Mouse (Mus musculus) kidney, embryonic 15.5 days (tissue): Measurements from ENCODE around the gene Anxa9. TPM values are rescaled to one million over a fixed set of nuclear protein-coding genes. Genes with fewer than 3 reads are reported as not detected.

ENCODE experiments used
- ATAC-seq: fragments of 200-750 bp; cut with Nextera tagmentation; replicated peaks from 2 replicates; pipeline ENCODE4 v1.8.0; 2017; ENCODE audit warnings: moderate TSS enrichment; ENCODE audit not compliant: low FRiP score
- H3K27ac ChIP-seq: fragments of 300-500 bp; sonication (generic); 2 replicates; pipeline ENCODE4 v1.5.1; 2015; ENCODE audit warnings: mild to moderate bottlenecking, inconsistent platforms
- H3K27me3 ChIP-seq: fragments of 300-500 bp; sonication (generic); 2 replicates; pipeline ENCODE4 v1.6.1; 2015; ENCODE audit warnings: inconsistent platforms
- H3K36me3 ChIP-seq: fragments of 300-500 bp; sonication (generic); 2 replicates; pipeline ENCODE4 v1.6.1; 2015; ENCODE audit warnings: inconsistent platforms
- H3K4me1 ChIP-seq: fragments of 300-500 bp; sonication (generic); 2 replicates; pipeline ENCODE4 v1.6.1; 2015; ENCODE audit warnings: inconsistent platforms
- H3K4me2 ChIP-seq: fragments of 300-500 bp; sonication (generic); 2 replicates; pipeline ENCODE4 v1.6.1; 2015; ENCODE audit warnings: moderate library complexity, mild to moderate bottlenecking, inconsistent platforms
- H3K4me3 ChIP-seq: fragments of 300-500 bp; sonication (generic); replicated peaks from 2 replicates; pipeline ENCODE4 v1.5.1; 2015; ENCODE audit warnings: mild to moderate bottlenecking, inconsistent platforms
- H3K9ac ChIP-seq: fragments of 300-500 bp; sonication (generic); 2 replicates; pipeline ENCODE4 v1.6.1; 2015; ENCODE audit warnings: mild to moderate bottlenecking, inconsistent platforms
- H3K9me3 ChIP-seq: fragments of 300-500 bp; sonication (generic); replicated peaks from 2 replicates; pipeline ENCODE4 v1.6.1; 2016; ENCODE audit warnings: inconsistent platforms
- WGBS: fragments of 180-500 bp; shearing (Covaris S2); methylation state at CpG from one replicate; pipeline ENCODE4 v1.1.7; 2015; ENCODE audit warnings: mixed read lengths; 5-methylcytosine and 5-hydroxymethylcytosine counted together
- polyA plus RNA-seq: library from polyadenylated mRNA; unstranded; fragments of >200 nt; fragmentation: Nextera tagmentation; extraction: Ambion mirVana; gene quantifications from 2 replicates; pipeline ENCODE4 v1.2.1, GENCODE M21; 2015

Anxa9 gene
- polyA plus RNA-seq, 1 experiment from 2014 or later = 6.5 TPM

- 42% methylated on average over 11 of the region's 11 CpGs for WGBS
- H3K4me1 ChIP-seq = 0 out of 2 replicates have a peak, but pooled peaks cover 2% of the 10 kb centered on the region
- no peaks in the 10 kb centered on the region for H3K27me3 ChIP-seq
- peaks cover 92% of the 10 kb centered on the region for H3K36me3 ChIP-seq
- no peak overlapping the region for H3K27ac ChIP-seq
- H3K4me2 ChIP-seq = no peak overlapping the region
- no peaks in the 10 kb centered on the region for H3K9me3 ChIP-seq
- no peak overlapping the region for H3K9ac ChIP-seq
- ATAC-seq = peak; percentile 85
- no peak overlapping the region for H3K4me3 ChIP-seq
Measured at GRCm38 (mm10) chr3:95263089-95263739, 43.8 kb downstream of the Anxa9 start.

GRCm38 (mm10) chr3:95261975-95262374 is 45.0 kb downstream of the Anxa9 start:
- 90% methylated on average over 4 of the region's 4 CpGs for WGBS
- Histone ChIP-seq H3K4me3 (no peak overlapping the region), H3K9ac (no peak overlapping the region), H3K27ac (no peak overlapping the region), H3K27me3 (no peaks in the 10 kb centered on the region), H3K4me2 (no peak overlapping the region), H3K36me3 (peaks cover 92% of the 10 kb centered on the region), H3K4me1 (0 out of 2 replicates have a peak, but pooled peaks cover 2% of the 10 kb centered on the region), H3K9me3 (no peaks in the 10 kb centered on the region)
- ATAC-seq = no peak

- WGBS = 75% methylated on average over 5 of the region's 5 CpGs
- no peak for ATAC-seq
- no peaks in the 10 kb centered on the region for H3K27me3 ChIP-seq
- H3K9ac ChIP-seq = no peak overlapping the region
- no peaks in the 10 kb centered on the region for H3K4me1 ChIP-seq
- no peak overlapping the region for H3K4me3 ChIP-seq
- no peak overlapping the region for H3K27ac ChIP-seq
- no peaks in the 10 kb centered on the region for H3K9me3 ChIP-seq
- H3K4me2 ChIP-seq = no peak overlapping the region
- H3K36me3 ChIP-seq = peaks cover 90% of the 10 kb centered on the region
Measured at GRCm38 (mm10) chr3:95256931-95257330, 50.0 kb downstream of the Anxa9 start.

- no peak within 1 kb of the TSS for H3K4me3 ChIP-seq
- 48% methylated on average over 7 of the region's 7 CpGs for WGBS
- peak within 1 kb of the TSS; percentile 7; the same call in 1 of the 2 replicates for H3K4me2 ChIP-seq
- H3K9me3 ChIP-seq = no peaks in the 10 kb centered on the region
- H3K4me1 ChIP-seq = no peaks in the 10 kb centered on the region
- H3K27ac ChIP-seq = 0 out of 2 replicates have a peak within 1 kb of the TSS, but pooled peaks have one; percentile 9
- ATAC-seq = no peak
- H3K36me3 ChIP-seq = peaks cover 38% of the 10 kb centered on the region
- no peak within 1 kb of the TSS for H3K9ac ChIP-seq
- no peaks in the 10 kb centered on the region for H3K27me3 ChIP-seq
Measured at GRCm38 (mm10) chr3:95250783-95251424, 56.1 kb downstream of the Anxa9 start, which contains the start of gene Bnipl. TSS of gene Bnipl (minus strand) at chr3:95251193.

- ATAC-seq = no peak
- H3K27ac ChIP-seq = no peak overlapping the region
- H3K36me3 ChIP-seq = peaks cover 36% of the 10 kb centered on the region
- 61% methylated on average over 5 of the region's 5 CpGs for WGBS
- no peak overlapping the region for H3K4me2 ChIP-seq
- H3K4me3 ChIP-seq = no peak overlapping the region
- no peaks in the 10 kb centered on the region for H3K27me3 ChIP-seq
- no peak overlapping the region for H3K9ac ChIP-seq
- no peaks in the 10 kb centered on the region for H3K9me3 ChIP-seq
- no peaks in the 10 kb centered on the region for H3K4me1 ChIP-seq
Measured at GRCm38 (mm10) chr3:95250361-95250760, 56.6 kb downstream of the Anxa9 start.

GRCm38 (mm10) chr3:95247660-95248336 is 59.2 kb downstream of the Anxa9 start:
- no peak overlapping the region for H3K9ac ChIP-seq
- no peak overlapping the region for H3K4me3 ChIP-seq
- H3K36me3 ChIP-seq = peaks cover 17% of the 10 kb centered on the region
- ATAC-seq = no peak
- no peaks in the 10 kb centered on the region for H3K27me3 ChIP-seq
- H3K9me3 ChIP-seq = no peaks in the 10 kb centered on the region
- no peak overlapping the region for H3K4me2 ChIP-seq
- 61% methylated on average over 1 of the region's 1 CpGs for WGBS
- no peaks in the 10 kb centered on the region for H3K4me1 ChIP-seq
- H3K27ac ChIP-seq = no peak overlapping the region

- Histone ChIP-seq H3K9ac (no peak overlapping the region), H3K27ac (no peak overlapping the region), H3K27me3 (no peaks in the 10 kb centered on the region), H3K36me3 (peaks cover 11% of the 10 kb centered on the region), H3K4me3 (no peak overlapping the region), H3K4me1 (no peaks in the 10 kb centered on the region), H3K9me3 (no peaks in the 10 kb centered on the region), H3K4me2 (no peak overlapping the region)
- no peak for ATAC-seq
- WGBS = 84% methylated on average over 5 of the region's 5 CpGs
Measured at GRCm38 (mm10) chr3:95246465-95247231, 60.3 kb downstream of the Anxa9 start.

Other genes with a start within 250 kb of the Anxa9 start
- gene Pip5k1a, start 200.2 kb downstream of the Anxa9 start, polyA plus RNA-seq = 19.9 and 20.8 TPM in 2 replicates
- gene Vps72, start 196.2 kb downstream of the Anxa9 start, polyA plus RNA-seq = 168 and 184 TPM in 2 replicates
- gene Tmod4, start 182.7 kb downstream of the Anxa9 start, polyA plus RNA-seq = 0.93 and 1.9 TPM in 2 replicates
- 67.7 and 71.6 TPM in 2 replicates for gene Scnm1, start 173.2 kb downstream of the Anxa9 start, polyA plus RNA-seq
- gene Lysmd1, start 173.1 kb downstream of the Anxa9 start, polyA plus RNA-seq = 14.5 and 15.5 TPM in 2 replicates
- gene Tnfaip8l2, start 164.8 kb downstream of the Anxa9 start, polyA plus RNA-seq = 2.7 and 2.9 TPM in 2 replicates
- 3.9 and 4.5 TPM in 2 replicates for gene Sema6c, start 146.7 kb downstream of the Anxa9 start, polyA plus RNA-seq
- 10.0 and 10.6 TPM in 2 replicates for gene Gabpb2, start 89.3 kb downstream of the Anxa9 start, polyA plus RNA-seq
- 87.4 and 92.0 TPM in 2 replicates for gene Cdc42se1, start 78.4 kb downstream of the Anxa9 start, polyA plus RNA-seq
- gene Mllt11, start 75.0 kb downstream of the Anxa9 start, polyA plus RNA-seq = 12.9 and 16.0 TPM in 2 replicates
- gene Gm128, start 65.6 kb downstream of the Anxa9 start, polyA plus RNA-seq = 0.50 and 0.53 TPM in 2 replicates
- gene Bnipl, start 56.0 kb downstream of the Anxa9 start, polyA plus RNA-seq = 1.2 and 1.4 TPM in 2 replicates
- 39.2 and 46.2 TPM in 2 replicates for gene Mindy1, start 25.8 kb downstream of the Anxa9 start, polyA plus RNA-seq
- 21.6 and 22.5 TPM in 2 replicates for gene Prune1, start 25.1 kb downstream of the Anxa9 start, polyA plus RNA-seq
- 169 and 181 TPM in 2 replicates for gene Cers2, start 7.6 kb upstream of the Anxa9 start, polyA plus RNA-seq
- 42.6 and 45.2 TPM in 2 replicates for gene Setdb1, start 50.0 kb upstream of the Anxa9 start, polyA plus RNA-seq
- gene 4930558C23Rik, start 95.7 kb upstream of the Anxa9 start, polyA plus RNA-seq = 0.23 TPM in 1 of 2 replicates, not detected in the other
- gene Arnt, start 127.2 kb upstream of the Anxa9 start, polyA plus RNA-seq = 42.5 and 43.1 TPM in 2 replicates
- 9.4 and 43.4 TPM in 2 replicates for gene Ctsk, start 192.1 kb upstream of the Anxa9 start, polyA plus RNA-seq
- 12.7 and 14.6 TPM in 2 replicates for gene Ctss, start 219.6 kb upstream of the Anxa9 start, polyA plus RNA-seq